In the genomic region with DNA sequence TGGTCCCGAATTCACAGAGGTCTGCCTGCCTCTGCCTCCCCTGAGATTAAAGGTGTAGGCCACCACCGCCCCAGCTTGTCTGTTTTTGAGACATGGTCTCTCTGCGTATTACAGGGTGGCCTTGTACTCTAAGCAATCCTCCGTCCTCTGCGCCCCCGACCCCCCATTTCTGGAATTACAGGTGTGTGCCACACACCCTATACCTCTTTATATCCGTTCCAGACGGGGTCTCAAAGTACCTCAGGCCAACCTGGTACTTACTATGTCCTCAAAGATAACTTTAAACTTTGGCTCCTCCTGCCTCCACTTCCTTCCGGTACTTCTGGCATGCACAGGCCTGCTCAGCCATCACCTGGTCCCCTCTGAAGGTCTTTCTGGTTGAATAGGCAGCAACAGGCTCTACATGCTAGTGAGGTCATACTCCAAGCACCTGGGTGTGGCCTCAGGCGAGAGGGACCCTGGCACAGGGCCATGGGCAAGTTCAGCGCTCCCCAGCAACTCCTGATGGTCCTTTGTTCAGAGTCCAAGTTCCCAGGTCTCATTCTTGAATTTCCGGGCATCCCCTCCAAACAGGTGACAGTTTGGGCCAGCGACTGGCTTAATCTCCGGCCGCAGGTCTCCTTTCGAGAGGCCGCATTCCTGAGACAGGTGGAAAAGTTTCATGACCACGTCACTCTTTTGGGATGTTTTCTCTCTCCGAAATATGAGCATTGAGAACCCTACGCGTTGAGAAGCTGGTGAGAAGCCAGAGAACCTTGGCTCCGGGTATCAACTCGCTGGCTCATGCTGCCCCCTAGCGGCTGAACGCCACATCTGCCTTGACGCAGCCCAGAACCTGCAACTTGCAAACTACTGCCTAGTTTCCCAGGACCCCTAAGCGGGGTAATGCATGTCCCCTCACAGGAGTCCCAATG, we compare ENCODE assay signal across 9 mouse cellular contexts. TPM values are rescaled to one million over a fixed set of nuclear protein-coding genes. Genes with fewer than 3 reads are reported as not detected.
DNase-seq lines count a peak whose midpoint lies in the region; ATAC-seq and TF ChIP-seq lines count a peak whose summit lies in the region.
"Had no signal": no experiment of that assay in that cellular context is flagged by ENCODE, and none has a peak within 500 bp of the region (broad histone marks: within the 10 kb centered on the region; RNA-seq: fewer than 3 reads in every experiment).

No protein-coding gene starts in this region.

- no peak for TF ChIP-seq POLR2A in bone marrow macrophage, adult 2 months (IDR thresholded peaks at IDR 0.05; ENCODE audit: borderline replicate concordance, low read depth, low read length)

- H3K4me3 ChIP-seq in bone marrow macrophage, adult 2 months (ENCODE audit: insufficient read depth, low read length) = no peak overlapping the region
- H3K4me3 ChIP-seq in embryonic facial prominence, embryonic 15.5 days (replicated peaks) = no peak overlapping the region; the same call in 1 of the 2 replicates
- no peak overlapping the region for H3K4me3 ChIP-seq in heart, embryonic 12.5 days
- H3K4me3 ChIP-seq in liver, embryonic 13.5 days (replicated peaks) = no peak overlapping the region
- no peak overlapping the region for H3K4me3 ChIP-seq in neural tube, embryonic 12.5 days
- H3K4me3 ChIP-seq in stomach, embryonic 16.5 days (replicated peaks; ENCODE audit: low read length) = peak overlapping the region; percentile 19
- H3K4me3 ChIP-seq: erythroblast, embryonic 14.5 days had no signal

- H3K36me3 ChIP-seq in embryonic facial prominence, embryonic 15.5 days = peaks cover 23% of the 10 kb centered on the region
- H3K36me3 ChIP-seq in heart, embryonic 12.5 days = peaks cover 35% of the 10 kb centered on the region
- H3K36me3 ChIP-seq in liver, embryonic 13.5 days = no peaks in the 10 kb centered on the region
- H3K36me3 ChIP-seq in neural tube, embryonic 12.5 days = peaks cover 9% of the 10 kb centered on the region; the same call in 1 of the 2 replicates
- H3K36me3 ChIP-seq in stomach, embryonic 16.5 days (ENCODE audit: control insufficient read depth, insufficient read depth, low read length) = peaks cover 15% of the 10 kb centered on the region; the same call in 1 of the 2 replicates

- 34% methylated on average over 27 of the region's 27 CpGs for WGBS in embryonic facial prominence, embryonic 15.5 days
- WGBS in heart, embryonic 12.5 days = 39% methylated on average over 27 of the region's 27 CpGs
- 38% methylated on average over 27 of the region's 27 CpGs for WGBS in liver, embryonic 13.5 days (ENCODE audit: insufficient replicate concordance)
- 47% methylated on average over 27 of the region's 27 CpGs for WGBS in neural tube, embryonic 12.5 days
- 35% methylated on average over 27 of the region's 27 CpGs for WGBS in stomach, embryonic 16.5 days

- ATAC-seq in embryonic facial prominence, embryonic 15.5 days (ENCODE audit: insufficient number of reproducible peaks, low FRiP score, low TSS enrichment, low read depth) = peak; percentile 45; the same call in 1 of the 2 replicates
- 0 out of 2 replicates have a peak, but pooled peaks have one; percentile 16 for ATAC-seq in heart, embryonic 12.5 days (ENCODE audit: insufficient number of reproducible peaks, low FRiP score)
- no peak for ATAC-seq in liver, embryonic 13.5 days (ENCODE audit: low read depth)
- peak; percentile 50; the same call in 1 of the 2 replicates for ATAC-seq in neural tube, embryonic 12.5 days (ENCODE audit: low FRiP score, low read depth)
- ATAC-seq in stomach, embryonic 16.5 days (ENCODE audit: insufficient read depth, low FRiP score) = peak; percentile 18; the same call in 1 of the 2 replicates

- peaks cover 31% of the 10 kb centered on the region for H3K4me1 ChIP-seq in bone marrow macrophage, adult 2 months (ENCODE audit: control insufficient read depth, insufficient read depth, low read length)
- H3K4me1 ChIP-seq in embryonic facial prominence, embryonic 15.5 days = peaks cover 5% of the 10 kb centered on the region
- peaks cover 35% of the 10 kb centered on the region for H3K4me1 ChIP-seq in heart, embryonic 12.5 days (replicated peaks)
- peaks cover 24% of the 10 kb centered on the region for H3K4me1 ChIP-seq in liver, embryonic 13.5 days (replicated peaks)
- no peaks in the 10 kb centered on the region for H3K4me1 ChIP-seq in neural tube, embryonic 12.5 days
- H3K4me1 ChIP-seq in stomach, embryonic 16.5 days (ENCODE audit: control insufficient read depth, insufficient read depth, low read length) = 0 out of 2 replicates have a peak, but pooled peaks cover 11% of the 10 kb centered on the region

- H3K27me3 ChIP-seq in embryonic facial prominence, embryonic 15.5 days = no peaks in the 10 kb centered on the region
- no peaks in the 10 kb centered on the region for H3K27me3 ChIP-seq in heart, embryonic 12.5 days (replicated peaks)
- H3K27me3 ChIP-seq in liver, embryonic 13.5 days = 0 out of 2 replicates have a peak, but pooled peaks cover 13% of the 10 kb centered on the region
- H3K27me3 ChIP-seq in neural tube, embryonic 12.5 days (replicated peaks) = no peaks in the 10 kb centered on the region
- H3K27me3 ChIP-seq in stomach, embryonic 16.5 days (ENCODE audit: control insufficient read depth, insufficient read depth, low read length) = no peaks in the 10 kb centered on the region

- H3K9me3 ChIP-seq in embryonic facial prominence, embryonic 15.5 days (replicated peaks) = no peaks in the 10 kb centered on the region
- H3K9me3 ChIP-seq in heart, embryonic 12.5 days (replicated peaks) = no peaks in the 10 kb centered on the region
- peaks cover 3% of the 10 kb centered on the region; the same call in 1 of the 2 replicates for H3K9me3 ChIP-seq in liver, embryonic 13.5 days (replicated peaks)
- no peaks in the 10 kb centered on the region for H3K9me3 ChIP-seq in neural tube, embryonic 12.5 days
- 0 out of 2 replicates have a peak, but pooled peaks cover 3% of the 10 kb centered on the region for H3K9me3 ChIP-seq in stomach, embryonic 16.5 days (replicated peaks; ENCODE audit: control insufficient read depth, low read length)

- no peak overlapping the region for H3K27ac ChIP-seq in bone marrow macrophage, adult 2 months (ENCODE audit: insufficient read depth, low read depth, low read length)
- H3K27ac ChIP-seq in embryonic facial prominence, embryonic 15.5 days (replicated peaks) = 0 out of 2 replicates have a peak overlapping the region, but pooled peaks have one; percentile 8
- no peak overlapping the region for H3K27ac ChIP-seq in heart, embryonic 12.5 days (ENCODE audit: poor library complexity, severe bottlenecking)
- no peak overlapping the region for H3K27ac ChIP-seq in liver, embryonic 13.5 days
- H3K27ac ChIP-seq in neural tube, embryonic 12.5 days = no peak overlapping the region
- H3K27ac ChIP-seq in stomach, embryonic 16.5 days (ENCODE audit: low read length) = peak overlapping the region; percentile 74

- peak; percentile 71 for TF ChIP-seq CTCF in bone marrow macrophage, adult 2 months (IDR thresholded peaks at IDR 0.05; ENCODE audit: low read depth, low read length)

- peak overlapping the region; percentile 43 for H3K4me2 ChIP-seq in embryonic facial prominence, embryonic 15.5 days (replicated peaks)
- peak overlapping the region; percentile 50 for H3K4me2 ChIP-seq in heart, embryonic 12.5 days
- H3K4me2 ChIP-seq in liver, embryonic 13.5 days = no peak overlapping the region
- no peak overlapping the region for H3K4me2 ChIP-seq in neural tube, embryonic 12.5 days (replicated peaks)
- peak overlapping the region; percentile 49 for H3K4me2 ChIP-seq in stomach, embryonic 16.5 days (ENCODE audit: low read depth, low read length)

- H3K9ac ChIP-seq in embryonic facial prominence, embryonic 15.5 days = no peak overlapping the region; the same call in 1 of the 2 replicates
- H3K9ac ChIP-seq in heart, embryonic 12.5 days = 0 out of 2 replicates have a peak overlapping the region, but pooled peaks have one; percentile 20
- H3K9ac ChIP-seq in liver, embryonic 13.5 days = no peak overlapping the region
- no peak overlapping the region for H3K9ac ChIP-seq in neural tube, embryonic 12.5 days
- H3K9ac ChIP-seq in stomach, embryonic 16.5 days (ENCODE audit: low read length) = peak overlapping the region; percentile 54

- peak; percentile 72 for DNase-seq in CD4-positive helper T cell, adult 2 months (ENCODE audit: low read depth, low spot score)
- peak; percentile 94 for DNase-seq in kidney, postnatal 10 days
- peak; percentile 58 for DNase-seq in liver, embryonic 13.5 days

RNA-seq across cellular contexts. Expression of a gene that starts 30.9 kb away (rescaled TPM):
- 60.2 and 65.0 TPM in 2 replicates for polyA plus RNA-seq in bone marrow macrophage, adult 2 months (2012; ENCODE audit: insufficient read depth, insufficient read length, missing spikeins)
- 30.8 and 32.3 TPM in 2 replicates for polyA plus RNA-seq in embryonic facial prominence, embryonic 15.5 days (2015; fragmentation: Nextera tagmentation; extraction: Ambion mirVana)
- polyA plus RNA-seq in heart, embryonic 12.5 days (2016; fragmentation: Nextera tagmentation; extraction: Ambion mirVana) = 70.1 and 70.6 TPM in 2 replicates
- polyA plus RNA-seq in liver, embryonic 13.5 days (2015; fragmentation: Nextera tagmentation; extraction: Ambion mirVana) = 1.9 and 2.4 TPM in 2 replicates
- polyA plus RNA-seq in neural tube, embryonic 12.5 days (2016; fragmentation: Nextera tagmentation; extraction: Ambion mirVana) = 30.6 and 37.0 TPM in 2 replicates
- polyA plus RNA-seq in stomach, embryonic 16.5 days (2015; fragmentation: Nextera tagmentation; extraction: Ambion mirVana) = 77.2 and 85.0 TPM in 2 replicates

RNA-seq across cellular contexts. Expression of a gene that starts 36.6 kb away (rescaled TPM):
- 23.6 and 29.2 TPM in 2 replicates for polyA plus RNA-seq in bone marrow macrophage, adult 2 months (2012; ENCODE audit: insufficient read depth, insufficient read length, missing spikeins)
- 10.8 and 10.9 TPM in 2 replicates for polyA plus RNA-seq in embryonic facial prominence, embryonic 15.5 days (2015; fragmentation: Nextera tagmentation; extraction: Ambion mirVana)
- polyA plus RNA-seq in heart, embryonic 12.5 days (2016; fragmentation: Nextera tagmentation; extraction: Ambion mirVana) = 9.0 and 9.1 TPM in 2 replicates
- 4.2 and 4.8 TPM in 2 replicates for polyA plus RNA-seq in liver, embryonic 13.5 days (2015; fragmentation: Nextera tagmentation; extraction: Ambion mirVana)
- 21.1 and 21.3 TPM in 2 replicates for polyA plus RNA-seq in neural tube, embryonic 12.5 days (2016; fragmentation: Nextera tagmentation; extraction: Ambion mirVana)
- polyA plus RNA-seq in stomach, embryonic 16.5 days (2015; fragmentation: Nextera tagmentation; extraction: Ambion mirVana) = 6.2 and 7.2 TPM in 2 replicates

RNA-seq across cellular contexts. Expression of a gene that starts 43.4 kb away (rescaled TPM):
- polyA plus RNA-seq in bone marrow macrophage, adult 2 months (2012; ENCODE audit: insufficient read depth, insufficient read length, missing spikeins) = 2.4 and 3.3 TPM in 2 replicates
- 0.48 and 0.62 TPM in 2 replicates for polyA plus RNA-seq in embryonic facial prominence, embryonic 15.5 days (2015; fragmentation: Nextera tagmentation; extraction: Ambion mirVana)
- polyA plus RNA-seq in heart, embryonic 12.5 days (2016; fragmentation: Nextera tagmentation; extraction: Ambion mirVana) = 0.19 and 0.37 TPM in 2 replicates
- 3.6 and 3.7 TPM in 2 replicates for polyA plus RNA-seq in liver, embryonic 13.5 days (2015; fragmentation: Nextera tagmentation; extraction: Ambion mirVana)
- 0.26 and 0.43 TPM in 2 replicates for polyA plus RNA-seq in neural tube, embryonic 12.5 days (2016; fragmentation: Nextera tagmentation; extraction: Ambion mirVana)
- polyA plus RNA-seq in stomach, embryonic 16.5 days (2015; fragmentation: Nextera tagmentation; extraction: Ambion mirVana) = 2.7 and 3.8 TPM in 2 replicates

RNA-seq across cellular contexts. Expression of a gene that starts 48.6 kb away (rescaled TPM):
- 0.48 and 0.49 TPM in 2 replicates for polyA plus RNA-seq in bone marrow macrophage, adult 2 months (2012; ENCODE audit: insufficient read depth, insufficient read length, missing spikeins)
- polyA plus RNA-seq in embryonic facial prominence, embryonic 15.5 days (2015; fragmentation: Nextera tagmentation; extraction: Ambion mirVana) = 0.05 TPM in 1 of 2 replicates, not detected in the other
- 0.21 and 0.24 TPM in 2 replicates for polyA plus RNA-seq in heart, embryonic 12.5 days (2016; fragmentation: Nextera tagmentation; extraction: Ambion mirVana)
- polyA plus RNA-seq in liver, embryonic 13.5 days (2015; fragmentation: Nextera tagmentation; extraction: Ambion mirVana) = 0.07 and 0.13 TPM in 2 replicates
- polyA plus RNA-seq in neural tube, embryonic 12.5 days (2016; fragmentation: Nextera tagmentation; extraction: Ambion mirVana) = not detected in 2 replicates
- 0.62 and 1.6 TPM in 2 replicates for polyA plus RNA-seq in stomach, embryonic 16.5 days (2015; fragmentation: Nextera tagmentation; extraction: Ambion mirVana)
- polyA plus RNA-seq: erythroblast, embryonic 14.5 days had no signal

Comparison
In these comparisons a context has a peak if more than half of its experiments do, and no peak if none do; other contexts are left out.
1. H3K27ac ChIP-seq: peak in embryonic facial prominence, embryonic 15.5 days (single experiment) and stomach, embryonic 16.5 days (single experiment); none in bone marrow macrophage, adult 2 months (single experiment), heart, embryonic 12.5 days (single experiment), liver, embryonic 13.5 days (single experiment) and neural tube, embryonic 12.5 days (single experiment).
2. H3K4me2 ChIP-seq: peak in embryonic facial prominence, embryonic 15.5 days (single experiment), heart, embryonic 12.5 days (single experiment) and stomach, embryonic 16.5 days (single experiment); none in liver, embryonic 13.5 days (single experiment) and neural tube, embryonic 12.5 days (single experiment).
3. H3K9ac ChIP-seq: peak in heart, embryonic 12.5 days (single experiment) and stomach, embryonic 16.5 days (single experiment); none in embryonic facial prominence, embryonic 15.5 days (single experiment), liver, embryonic 13.5 days (single experiment) and neural tube, embryonic 12.5 days (single experiment).
4. Peak in every context shown above with its lines, with median percentiles within 50 percentile points of each other: DNase-seq.